14 mouse cellular contexts compared by ENCODE assay signal in the genomic region with DNA sequence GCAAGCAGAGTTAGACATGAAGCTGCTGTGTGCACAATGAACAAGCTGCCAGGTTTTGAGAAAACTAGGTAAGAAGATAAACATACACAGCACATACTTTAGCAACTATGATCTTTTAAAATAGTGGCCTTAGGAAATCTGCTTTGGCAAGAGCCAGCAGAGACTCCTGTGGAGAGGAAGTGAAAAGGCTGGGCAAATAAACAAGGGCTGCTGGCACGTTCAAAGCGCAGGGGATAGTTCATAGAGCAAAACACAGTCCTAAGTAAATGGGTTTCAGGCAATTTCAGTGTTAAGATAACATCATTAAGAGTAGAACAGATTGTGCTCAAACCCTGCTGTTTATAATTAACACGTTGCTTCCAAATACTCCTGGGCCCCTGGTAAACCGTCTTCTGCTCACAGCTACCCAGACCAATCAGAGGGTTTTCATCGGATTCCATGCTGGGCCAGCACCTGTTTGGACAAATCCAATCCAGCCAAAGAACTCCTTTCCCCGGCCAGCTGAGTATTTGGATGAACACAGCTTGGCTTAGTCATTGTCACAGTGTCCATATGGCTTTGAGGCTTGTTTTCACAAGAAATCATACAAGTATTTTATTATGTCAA.
DNase-seq lines count a peak whose midpoint lies in the region; ATAC-seq lines count a peak whose summit lies in the region.
"Had no signal": no experiment of that assay in that cellular context is flagged by ENCODE, and none has a peak within 500 bp of the region (broad histone marks: within the 10 kb centered on the region; RNA-seq: fewer than 3 reads in every experiment).

No protein-coding gene starts in this region.

- H3K4me1 ChIP-seq in midbrain, embryonic 11.5 days (ENCODE audit: control insufficient read depth, insufficient read depth, low read length), result no peaks in the 10 kb centered on the region
- H3K4me1 ChIP-seq in midbrain, embryonic 16.5 days (ENCODE audit: control insufficient read depth, insufficient read depth, low read length), result peaks cover 2% of the 10 kb centered on the region; the same call in 1 of the 2 replicates
- peaks cover 7% of the 10 kb centered on the region for H3K4me1 ChIP-seq in liver, embryonic 16.5 days (ENCODE audit: control insufficient read depth, low read depth, low read length)
- H3K4me1 ChIP-seq: heart, embryonic 15.5 days; limb, embryonic 12.5 days had no signal

- H3K27ac ChIP-seq in midbrain, embryonic 11.5 days (ENCODE audit: low read depth, low read length), result no peak overlapping the region
- no peak overlapping the region for H3K27ac ChIP-seq in midbrain, embryonic 16.5 days (ENCODE audit: low read length)
- H3K27ac ChIP-seq in liver, embryonic 16.5 days (ENCODE audit: low read length), result peak overlapping the region; percentile 38
- H3K27ac ChIP-seq: heart, embryonic 15.5 days; limb, embryonic 12.5 days had no signal

- no peaks in the 10 kb centered on the region for H3K36me3 ChIP-seq in midbrain, embryonic 11.5 days (ENCODE audit: control insufficient read depth, insufficient read depth, low read length)
- H3K36me3 ChIP-seq in midbrain, embryonic 16.5 days (ENCODE audit: control insufficient read depth, insufficient read depth, low read length), result peaks cover 2% of the 10 kb centered on the region; the same call in 1 of the 2 replicates
- peaks cover 8% of the 10 kb centered on the region for H3K36me3 ChIP-seq in liver, embryonic 16.5 days (ENCODE audit: control insufficient read depth, insufficient read depth)

- WGBS in midbrain, embryonic 11.5 days, result 79% methylated on average over 6 of the region's 6 CpGs
- 56% methylated on average over 6 of the region's 6 CpGs for WGBS in midbrain, embryonic 16.5 days
- 64% methylated on average over 6 of the region's 6 CpGs for WGBS in liver, embryonic 16.5 days (ENCODE audit: insufficient replicate concordance)

- H3K9me3 ChIP-seq in midbrain, embryonic 11.5 days (ENCODE audit: control insufficient read depth, low read length), result no peaks in the 10 kb centered on the region
- H3K9me3 ChIP-seq in midbrain, embryonic 16.5 days (replicated peaks; ENCODE audit: control insufficient read depth, low read length, poor library complexity, severe bottlenecking), result no peaks in the 10 kb centered on the region
- no peaks in the 10 kb centered on the region for H3K9me3 ChIP-seq in liver, embryonic 16.5 days (replicated peaks; ENCODE audit: control insufficient read depth, low read length)
- H3K9me3 ChIP-seq: heart, embryonic 15.5 days; limb, embryonic 12.5 days had no signal

- H3K9ac ChIP-seq in midbrain, embryonic 11.5 days (ENCODE audit: low read length), result no peak overlapping the region
- no peak overlapping the region for H3K9ac ChIP-seq in midbrain, embryonic 16.5 days (ENCODE audit: low read depth, low read length)
- H3K9ac ChIP-seq in liver, embryonic 16.5 days (ENCODE audit: low read depth, low read length), result no peak overlapping the region
- H3K9ac ChIP-seq: heart, embryonic 15.5 days; limb, embryonic 12.5 days had no signal

- no peak for ATAC-seq in midbrain, embryonic 11.5 days (ENCODE audit: low FRiP score)
- ATAC-seq in midbrain, embryonic 16.5 days, result no peak
- ATAC-seq in liver, embryonic 16.5 days (ENCODE audit: low read depth), result peak; percentile 58
- ATAC-seq in frontal cortex, adult (ENCODE audit: low TSS enrichment), result no peak
- ATAC-seq in megakaryocyte progenitor cell, adult 5-6 weeks (replicated peaks; ENCODE audit: poor library complexity), result no peak
- ATAC-seq: intestine, embryonic 16.5 days had no signal

- no peaks in the 10 kb centered on the region for H3K27me3 ChIP-seq in midbrain, embryonic 11.5 days (ENCODE audit: control insufficient read depth, insufficient read depth, low read length)
- H3K27me3 ChIP-seq in midbrain, embryonic 16.5 days (ENCODE audit: control insufficient read depth, insufficient read depth, low read depth, low read length), result no peaks in the 10 kb centered on the region
- H3K27me3 ChIP-seq in liver, embryonic 16.5 days (ENCODE audit: control insufficient read depth, insufficient read depth, low read depth, low read length), result no peaks in the 10 kb centered on the region
- H3K27me3 ChIP-seq: heart, embryonic 15.5 days; limb, embryonic 12.5 days had no signal

- no peak overlapping the region for H3K4me2 ChIP-seq in midbrain, embryonic 11.5 days
- no peak overlapping the region for H3K4me2 ChIP-seq in midbrain, embryonic 16.5 days (ENCODE audit: low read length)
- H3K4me2 ChIP-seq in liver, embryonic 16.5 days (ENCODE audit: low read depth, low read length), result no peak overlapping the region
- H3K4me2 ChIP-seq: heart, embryonic 15.5 days; limb, embryonic 12.5 days had no signal

- DNase-seq in adrenal gland, postnatal 10 days, result peak; percentile 12
- no peak for DNase-seq in adrenal gland, postnatal 25 days
- DNase-seq in midbrain, embryonic 11.5 days (ENCODE audit: low spot score, missing footprints), result peak; percentile 21
- peak; percentile 94 for DNase-seq in cerebellum, postnatal 25 days
- DNase-seq: kidney, postnatal 36 days; layer of hippocampus, postnatal 36 days; right cerebral cortex, postnatal 14 days had no signal

- no peak overlapping the region for H3K4me3 ChIP-seq in midbrain, embryonic 11.5 days (ENCODE audit: low read depth, low read length)
- H3K4me3 ChIP-seq in midbrain, embryonic 16.5 days (ENCODE audit: low read depth, low read length), result no peak overlapping the region
- H3K4me3 ChIP-seq in liver, embryonic 16.5 days (ENCODE audit: low read depth, low read length), result no peak overlapping the region
- H3K4me3 ChIP-seq: heart, embryonic 15.5 days; limb, embryonic 12.5 days had no signal
